Mouse (Mus musculus) gastrocnemius, postnatal 14 days (tissue): ENCODE measurements at regions not wholly inside any gene's neighbourhood (a gene's known extent, or its start where the extent isn't known, plus 50 kb on each side); places are given as distances from the start of the nearest gene placed in this dataset.

Experiments
- microRNA-seq, 2 experiments: library from miRNA; unstranded; fragments of <30 nt; microRNA quantifications; one replicate each; pipeline ENCODE4 v1.2.0; 2021

Small RNA genes in the stretch of these regions (microRNA-seq; reads per million reads assigned to microRNA genes)
- gene Gm27682: 0 reads per million in 2 experiments
